Mouse (Mus musculus) layer of hippocampus, adult 11-12 months (tissue): ENCODE measurements at regions not wholly inside any gene's neighbourhood (a gene's known extent, or its start where the extent isn't known, plus 50 kb on each side); places are given as distances from the start of the nearest gene placed in this dataset.

ENCODE experiments used
- DNase-seq: peaks from one replicate; pipeline ENCODE4 v3.0.0; 2022; ENCODE audit warnings: low spot score

- DNase-seq, result no peak
Measured at GRCm38 (mm10) chr6:94772391-94772790, 72.4 kb upstream of the Lrig1 start.

GRCm38 (mm10) chr6:94768230-94768629 lies 68.3 kb upstream of the Lrig1 start:
- no peak for DNase-seq

- DNase-seq, result no peak
Measured at GRCm38 (mm10) chr6:94765724-94766123, 65.8 kb upstream of the Lrig1 start.

- DNase-seq, result no peak
Measured at GRCm38 (mm10) chr6:94761341-94761740, 61.4 kb upstream of the Lrig1 start.

- no peak for DNase-seq
Measured at GRCm38 (mm10) chr6:94760629-94761111, 60.7 kb upstream of the Lrig1 start.

- DNase-seq, result no peak
Measured at GRCm38 (mm10) chr6:94759649-94760048, 59.7 kb upstream of the Lrig1 start.

GRCm38 (mm10) chr6:94756006-94756405 lies 56.0 kb upstream of the Lrig1 start:
- no peak for DNase-seq

- no peak for DNase-seq
Measured at GRCm38 (mm10) chr6:94755297-94755831, 55.4 kb upstream of the Lrig1 start.

- no peak for DNase-seq
Measured at GRCm38 (mm10) chr6:94754522-94754921, 54.6 kb upstream of the Lrig1 start.

- no peak for DNase-seq
Measured at GRCm38 (mm10) chr6:94751101-94751440, 51.1 kb upstream of the Lrig1 start.

GRCm38 (mm10) chr6:94750228-94751100 lies 50.5 kb upstream of the Lrig1 start:
- no peak for DNase-seq
